Mouse (Mus musculus): ENCODE measurements around the gene Cacna2d4.

Cacna2d4 gene

DNA sequence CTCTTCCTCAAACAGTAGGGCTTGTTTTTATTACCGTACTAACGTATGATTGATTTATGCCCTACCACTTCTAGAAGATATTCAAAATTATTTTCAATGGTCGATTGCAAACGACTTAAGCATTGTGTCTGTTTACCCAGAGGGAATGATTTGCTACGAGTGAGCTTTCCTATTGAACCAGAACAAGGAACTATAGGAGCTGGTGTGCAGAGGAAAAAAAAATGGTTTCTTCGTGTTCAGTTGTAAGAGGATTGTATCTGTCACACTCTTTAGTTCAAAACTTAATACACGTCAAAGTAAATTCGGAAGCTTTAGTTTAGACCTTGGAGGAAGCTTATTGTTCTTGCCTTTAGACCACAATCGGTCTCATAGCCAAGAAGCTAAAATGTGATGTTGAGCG is 152.8 kb downstream of the Cacna2d4 start:
- no peak for DNase-seq (ENCODE audit: low spot score)

GRCm38 (mm10) chr6:119390728-119391127 is 154.4 kb downstream of the Cacna2d4 start:
- no peak for DNase-seq (ENCODE audit: low spot score)

GRCm38 (mm10) chr6:119392836-119393235 is 156.5 kb downstream of the Cacna2d4 start:
- DNase-seq (ENCODE audit: low spot score) = no peak

GRCm38 (mm10) chr6:119395421-119396308 is 159.3 kb downstream of the Cacna2d4 start:
- no peak for DNase-seq (ENCODE audit: low spot score)

DNA sequence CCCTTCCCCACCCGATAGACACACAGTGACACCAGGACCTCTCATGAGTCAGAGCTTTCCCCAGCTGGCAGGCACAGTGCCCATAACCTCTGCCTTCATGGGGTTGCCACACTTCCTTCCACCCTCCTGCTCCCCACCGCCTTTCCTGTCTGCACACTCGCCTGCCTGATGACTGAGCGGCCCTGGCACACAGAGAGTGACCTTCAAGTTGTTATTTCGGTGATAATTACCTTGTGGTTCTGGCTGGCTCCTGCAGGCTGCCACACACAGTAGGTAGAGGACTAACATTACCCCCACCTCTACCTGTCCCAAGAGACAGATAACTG is 159.9 kb downstream of the Cacna2d4 start:
- no peak for DNase-seq (ENCODE audit: low spot score)

DNA sequence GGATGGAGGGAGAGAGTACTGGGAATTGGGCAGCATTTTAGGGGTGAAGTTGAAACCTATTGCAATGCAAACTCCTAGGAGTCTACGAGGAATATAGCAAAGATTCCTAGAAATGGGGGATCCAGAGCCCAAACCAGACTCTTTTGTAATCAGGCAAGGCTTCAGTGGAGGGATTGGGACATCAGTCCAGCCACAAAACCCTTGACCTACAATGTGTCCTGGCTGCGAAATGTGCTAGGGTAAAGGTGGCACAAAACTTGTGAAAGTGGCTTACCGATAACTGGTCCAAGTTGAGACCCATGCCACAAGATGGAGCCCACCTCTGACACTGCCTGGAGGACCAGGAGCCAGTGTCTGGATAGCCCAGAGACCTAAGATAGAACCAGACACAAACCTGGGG is 163.0 kb downstream of the Cacna2d4 start:
- DNase-seq (ENCODE audit: low spot score) = no peak

- DNase-seq (ENCODE audit: low spot score) = no peak
Measured at GRCm38 (mm10) chr6:119400649-119401048, 164.3 kb downstream of the Cacna2d4 start.

- no peak for DNase-seq (ENCODE audit: low spot score)
Measured at GRCm38 (mm10) chr6:119401545-119402304, 165.4 kb downstream of the Cacna2d4 start.

All from embryo, embryonic 10 days (tissue).